17 mouse cellular contexts compared by ENCODE assay signal in genomic region chr10:105330327-105330726, GRCm38 (mm10).
DNase-seq lines count a peak whose midpoint lies in the region.
"Had no signal": no experiment of that assay in that cellular context is flagged by ENCODE, and none has a peak within 500 bp of the region (broad histone marks: within the 10 kb centered on the region; RNA-seq: fewer than 3 reads in every experiment).

No protein-coding gene starts in this region.

- peak; percentile 11 for DNase-seq in embryo, embryonic 10 days (ENCODE audit: low spot score)
- no peak for DNase-seq in embryo, embryonic 9.5 days (ENCODE audit: extremely low spot score)
- peak; percentile 18 for DNase-seq in embryo, embryonic 10.5 days (ENCODE audit: low spot score)
- DNase-seq in hindlimb bud, embryonic 11.5 days (ENCODE audit: extremely low spot score, low read depth, low spot score): peak; percentile 20
- peak; percentile 57 for DNase-seq in mesoderm, embryonic 11.5 days (ENCODE audit: low read depth, low spot score)
- no peak for DNase-seq in layer of hippocampus, postnatal 10 days (ENCODE audit: low spot score in 2 of 2)
- DNase-seq in urinary bladder, adult 18-20 months (ENCODE audit: low spot score in 2 of 2): no peak
- DNase-seq: adrenal gland, postnatal 10 days; adrenal gland, postnatal 36 days; cerebellum, adult 18-20 months; cerebellum, adult 9-10 months; cerebellum, postnatal 14 days; gastrocnemius, postnatal 10 days; gastrocnemius, postnatal 36 days; heart, adult 2 months; heart, postnatal 14 days; heart, postnatal 4 days had no signal

Comparison
In these comparisons a context has a peak if more than half of its experiments do, and no peak if none do; other contexts are left out.
1. DNase-seq: peak in embryo, embryonic 10 days (single experiment), embryo, embryonic 10.5 days (single experiment), hindlimb bud, embryonic 11.5 days (single experiment) and mesoderm, embryonic 11.5 days (single experiment); none in embryo, embryonic 9.5 days (single experiment), layer of hippocampus, postnatal 10 days (0 of 2) and urinary bladder, adult 18-20 months (0 of 2).